Mouse (Mus musculus): ENCODE data around the gene Cldnd1.
A peak's percentile ranks its signal among the peaks of the same experiment; 100 is the strongest.

Cldnd1 gene

DNA sequence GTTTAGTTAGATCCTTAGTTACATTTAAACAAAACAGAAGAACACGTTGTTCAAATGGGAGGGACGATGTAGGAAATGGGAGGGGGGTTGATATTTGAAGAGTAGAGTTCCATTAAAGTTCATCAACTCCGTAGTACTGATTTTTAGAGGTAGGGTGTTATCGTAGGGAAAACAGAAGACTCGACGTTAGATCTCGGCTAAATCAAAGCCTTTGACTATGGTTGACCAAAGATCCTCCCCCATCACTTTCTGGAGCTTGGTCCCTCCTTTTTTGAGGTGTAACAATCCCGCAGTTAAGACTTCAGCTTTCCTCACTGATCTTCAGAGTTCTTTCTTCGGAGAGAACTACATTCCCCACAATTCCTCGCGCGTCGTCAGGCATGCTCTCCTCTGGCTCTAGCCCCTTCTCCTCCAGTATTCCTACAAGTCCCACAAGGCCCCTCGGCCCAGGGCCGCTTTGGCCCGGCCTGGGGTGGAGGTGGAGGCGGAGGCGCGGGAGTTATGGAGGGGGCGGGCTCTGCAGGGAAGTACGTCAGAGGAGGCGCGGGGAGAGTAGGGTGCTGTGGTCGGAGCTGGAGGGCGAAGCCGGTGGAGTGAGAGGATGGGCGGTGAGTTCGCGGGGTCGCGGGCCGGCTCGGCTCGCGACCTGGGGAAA is at the start of gene Cldnd1:
Cldnd1 (plus strand) TSS at position 434 of the 655 bp plus-strand sequence.
- peak; percentile 77 for DNase-seq (ENCODE audit: low spot score)

- no peak for DNase-seq (ENCODE audit: low spot score)
Observed at GRCm38 (mm10) chr16:58678660-58679059, 49.0 kb upstream of the Cldnd1 start.

- no peak for DNase-seq (ENCODE audit: low spot score)
Observed at GRCm38 (mm10) chr16:58682046-58682445, 45.7 kb upstream of the Cldnd1 start.

- no peak for DNase-seq (ENCODE audit: low spot score)
Observed at GRCm38 (mm10) chr16:58682870-58683269, 44.8 kb upstream of the Cldnd1 start.

GRCm38 (mm10) chr16:58683911-58684310 is 43.8 kb upstream of the Cldnd1 start:
- no peak for DNase-seq (ENCODE audit: low spot score)

DNA sequence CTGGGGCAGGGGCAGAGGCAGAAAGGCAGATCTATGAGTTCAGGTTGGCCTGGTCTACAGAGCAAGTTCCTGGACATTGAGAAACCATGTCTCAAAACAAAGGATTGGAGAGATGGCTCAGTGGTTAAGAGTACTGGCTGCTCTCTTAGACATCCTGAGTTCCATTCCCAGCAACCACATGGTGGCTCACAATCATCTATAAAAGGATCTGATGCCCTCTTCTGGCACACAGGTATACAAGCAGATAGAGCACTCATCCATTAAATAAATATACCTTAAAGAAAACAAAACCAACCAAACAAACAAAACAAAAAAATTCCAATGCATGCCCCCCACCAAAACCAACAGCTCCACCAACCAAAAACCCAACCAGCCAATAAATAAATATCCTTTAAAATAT is 43.2 kb upstream of the Cldnd1 start:
- no peak for DNase-seq (ENCODE audit: low spot score)

- no peak for DNase-seq (ENCODE audit: low spot score)
Observed at GRCm38 (mm10) chr16:58685548-58686537, 41.9 kb upstream of the Cldnd1 start.

- DNase-seq (ENCODE audit: low spot score), result no peak
Observed at GRCm38 (mm10) chr16:58688534-58688933, 39.2 kb upstream of the Cldnd1 start.

DNA sequence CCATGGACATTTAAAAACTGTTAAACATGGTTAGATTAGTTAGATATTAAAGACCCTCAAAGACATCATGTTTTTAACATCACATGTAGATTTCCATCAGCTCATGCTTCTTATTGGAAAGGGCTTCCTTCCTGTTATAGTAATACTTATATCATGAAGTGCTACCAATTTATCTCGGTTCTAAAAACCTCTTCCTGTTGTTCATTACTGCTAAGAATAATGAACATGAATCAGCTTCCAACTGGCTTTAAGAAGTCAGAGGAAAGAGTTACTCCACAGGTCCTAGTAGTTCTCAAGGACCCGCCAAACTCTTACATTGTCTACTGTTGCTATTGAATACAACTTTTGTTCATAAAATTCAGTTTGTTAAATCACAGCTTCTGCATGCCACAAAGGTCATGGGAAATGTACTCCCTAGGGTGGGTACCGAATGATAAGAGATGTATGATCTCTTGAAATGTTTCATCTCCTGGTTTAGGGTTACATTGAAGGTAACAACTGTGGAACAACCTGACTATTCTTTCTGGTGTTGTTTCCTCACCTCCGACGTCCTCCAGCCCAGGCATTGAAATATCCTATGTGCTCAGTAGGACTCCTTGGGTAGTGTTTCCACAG is 38.0 kb upstream of the Cldnd1 start:
- no peak for DNase-seq (ENCODE audit: low spot score)

DNA sequence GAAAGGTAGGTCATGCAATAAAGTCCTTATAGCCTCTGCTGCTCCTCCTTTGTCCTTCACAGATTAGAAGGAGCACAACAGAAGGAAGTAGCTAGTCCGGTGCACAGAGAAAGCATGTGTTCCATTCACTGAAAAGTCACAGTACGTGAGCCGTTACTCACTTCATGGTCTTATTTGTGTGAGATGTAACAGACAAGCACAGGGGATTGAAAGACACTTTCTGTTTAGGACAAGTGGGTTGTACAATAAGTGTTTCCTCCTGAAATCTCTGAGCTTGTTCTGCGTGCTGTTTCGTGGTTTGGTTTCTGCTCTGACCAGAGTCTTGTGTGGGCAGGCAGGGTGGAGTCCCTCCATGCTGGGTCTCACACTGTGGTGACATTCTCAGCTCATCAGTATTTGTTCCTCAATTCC is 37.4 kb upstream of the Cldnd1 start:
- DNase-seq (ENCODE audit: low spot score), result no peak

GRCm38 (mm10) chr16:58694091-58694490 is 33.6 kb upstream of the Cldnd1 start:
- DNase-seq (ENCODE audit: low spot score), result no peak

GRCm38 (mm10) chr16:58696796-58697195 is 30.9 kb upstream of the Cldnd1 start:
- no peak for DNase-seq (ENCODE audit: low spot score)

DNA sequence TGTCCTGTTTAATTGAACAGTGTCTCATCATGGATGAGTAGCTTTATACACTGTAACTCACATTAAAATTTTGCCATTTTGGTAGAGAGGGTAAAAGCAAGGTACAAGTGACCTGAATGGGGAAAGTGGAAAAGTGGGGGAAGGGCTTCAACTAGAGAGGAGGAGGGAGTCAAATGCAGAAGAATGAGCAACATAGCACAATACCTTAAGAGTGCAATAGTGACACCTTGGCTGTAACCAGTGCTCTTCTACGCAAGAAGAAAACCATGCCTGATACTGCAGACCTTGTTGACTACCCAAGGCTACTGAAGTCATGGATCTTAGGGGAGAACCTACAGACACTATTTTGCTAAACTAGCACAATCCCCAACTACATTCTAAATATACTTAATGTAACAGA is 30.4 kb upstream of the Cldnd1 start:
- no peak for DNase-seq (ENCODE audit: low spot score)

GRCm38 (mm10) chr16:58700174-58700573 is 27.5 kb upstream of the Cldnd1 start:
- no peak for DNase-seq (ENCODE audit: low spot score)

DNA sequence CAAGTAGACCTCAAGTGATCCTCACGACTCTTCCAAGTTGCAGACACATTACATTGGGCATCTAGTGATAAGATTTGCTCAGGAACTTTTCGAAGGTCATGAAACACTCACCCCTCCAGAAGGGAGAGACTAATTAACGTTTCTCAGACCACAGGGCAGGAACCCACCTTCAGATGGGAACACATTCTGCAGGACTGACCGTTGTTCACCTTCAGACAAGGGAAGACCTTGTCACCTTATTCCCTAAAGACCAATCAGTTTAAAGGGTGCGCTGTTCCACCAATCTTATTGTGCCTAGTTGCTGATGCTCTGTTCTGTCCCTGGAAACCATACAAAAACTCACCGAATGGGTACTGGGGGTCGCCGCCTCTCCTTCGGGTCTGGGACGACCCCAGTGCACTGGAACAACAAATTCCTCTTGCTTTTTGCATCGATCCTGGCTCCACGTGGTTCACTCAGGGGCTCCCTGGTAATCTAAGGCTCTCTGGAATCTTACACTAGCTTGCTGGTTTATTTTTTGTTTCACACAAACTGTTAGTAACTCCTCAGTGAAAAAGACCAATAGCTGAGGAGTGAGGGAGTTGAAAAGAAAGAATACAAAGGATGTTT is 26.8 kb upstream of the Cldnd1 start:
- no peak for DNase-seq (ENCODE audit: low spot score)

DNA sequence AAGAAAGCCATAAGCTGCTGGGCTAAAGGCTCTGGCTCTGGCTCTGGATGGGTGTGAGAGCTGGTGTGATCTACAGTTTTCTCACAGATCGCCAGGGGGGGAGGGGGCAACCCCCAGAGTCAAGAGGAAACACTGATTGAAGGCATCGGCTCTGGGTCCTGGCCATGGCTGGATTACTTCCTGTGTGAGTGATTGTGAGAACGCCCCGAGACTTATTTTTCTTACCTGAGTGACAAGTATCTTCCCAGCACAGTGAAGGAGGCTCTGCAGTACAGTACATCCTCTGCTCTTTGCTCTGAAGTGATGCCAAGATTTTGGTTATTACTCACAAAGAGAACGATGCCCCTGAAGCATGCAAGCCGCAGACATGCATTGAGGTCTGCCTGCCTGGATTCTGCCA is 25.9 kb upstream of the Cldnd1 start:
- DNase-seq (ENCODE audit: low spot score), result no peak

DNA sequence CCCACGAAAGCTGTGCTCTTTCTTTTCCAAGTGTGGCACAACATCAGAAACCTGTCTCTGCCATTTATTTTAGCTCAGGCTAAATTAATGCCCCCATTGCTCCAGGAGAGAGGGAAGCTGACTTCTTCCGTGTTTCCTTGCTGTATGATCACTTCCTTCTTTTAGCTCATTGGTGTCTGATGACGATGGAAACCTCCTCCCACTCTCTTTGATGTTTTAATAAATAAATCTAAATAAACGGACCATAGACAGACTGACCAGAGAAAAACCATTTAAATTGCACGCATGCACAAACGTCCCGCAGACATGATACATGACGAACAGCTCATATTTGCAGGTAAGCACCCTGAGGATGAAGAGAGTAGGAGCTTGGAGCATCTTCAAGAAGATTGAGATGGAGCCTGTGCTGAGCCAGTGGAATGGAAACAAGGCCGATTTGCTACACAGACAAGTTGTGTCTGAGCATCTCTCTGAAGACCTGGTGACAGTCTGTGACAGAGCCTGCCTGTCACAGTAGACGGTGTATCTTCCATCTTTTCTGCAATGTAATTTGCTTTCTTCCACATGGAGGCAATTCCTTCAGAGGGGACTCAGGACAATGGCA is 25.3 kb upstream of the Cldnd1 start:
- no peak for DNase-seq (ENCODE audit: low spot score)

GRCm38 (mm10) chr16:58703382-58704124 is 24.2 kb upstream of the Cldnd1 start:
- DNase-seq (ENCODE audit: low spot score), result no peak

- DNase-seq (ENCODE audit: low spot score), result no peak
Observed at GRCm38 (mm10) chr16:58704999-58705398, 22.7 kb upstream of the Cldnd1 start.

GRCm38 (mm10) chr16:58707276-58707905 is 20.3 kb upstream of the Cldnd1 start:
- DNase-seq (ENCODE audit: low spot score), result no peak

Data from layer of hippocampus, adult 9-10 months (tissue).